Mouse (Mus musculus): ENCODE measurements at regions not wholly inside any gene's neighbourhood (a gene's known extent, or its start where the extent isn't known, plus 50 kb on each side); places are given as distances from the start of the nearest gene placed in this dataset.

DNA sequence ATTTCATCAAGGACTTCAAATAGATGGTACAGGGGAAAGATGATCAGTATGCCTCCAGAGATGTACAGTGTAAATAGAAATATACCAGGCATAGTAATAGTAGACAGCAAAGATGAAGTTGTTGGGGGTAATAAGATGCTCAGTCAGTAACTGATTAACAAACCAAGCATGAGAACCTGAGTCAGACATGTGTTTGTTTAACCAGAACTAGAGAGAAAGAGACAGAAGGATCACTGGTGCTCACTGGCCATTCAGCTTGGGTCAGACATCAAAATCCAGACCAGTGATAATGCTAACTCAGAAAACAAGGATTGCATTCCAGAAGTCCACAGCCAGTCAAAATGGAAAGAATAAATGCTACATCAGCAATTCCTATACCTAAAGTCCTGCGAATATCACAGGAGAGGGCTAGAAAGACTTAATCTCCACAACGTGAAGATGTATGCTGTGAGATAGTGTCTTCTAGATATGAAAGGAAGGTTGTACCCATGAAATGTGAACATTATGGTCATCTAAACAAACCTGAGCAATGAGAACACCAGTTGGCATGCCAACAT, 320.6 kb upstream of the Gm10306 start:
- 88% methylated on average over 2 of the region's 2 CpGs for WGBS
- Histone ChIP-seq H3K4me3 (no peak overlapping the region), H3K4me1 (no peaks in the 10 kb centered on the region), H3K9me3 (replicated peaks) (no peaks in the 10 kb centered on the region), H3K27ac (replicated peaks) (no peak overlapping the region), H3K27me3 (ENCODE audit: low read depth, poor library complexity, severe bottlenecking) (no peaks in the 10 kb centered on the region), H3K36me3 (no peaks in the 10 kb centered on the region)
- no peak for DNase-seq (ENCODE audit: low spot score)

DNA sequence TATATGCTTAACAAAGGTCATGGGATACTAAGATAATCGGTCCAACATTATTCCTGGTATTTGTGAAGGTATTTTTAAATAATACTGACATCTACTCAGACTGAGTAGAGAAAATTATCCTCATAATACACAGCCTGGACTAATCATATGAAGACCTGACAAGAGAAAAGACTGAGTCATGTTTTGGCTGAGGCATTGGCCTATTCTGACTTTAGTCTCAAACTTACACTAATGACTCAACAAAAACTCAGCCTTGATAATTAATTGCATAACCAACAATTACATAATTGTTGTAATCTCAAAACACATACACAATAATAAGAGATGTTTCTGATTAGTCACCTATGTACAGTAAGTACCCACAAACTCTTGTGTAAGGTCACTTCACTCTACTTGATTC, 300.3 kb upstream of the Gm10306 start:
- H3K27ac ChIP-seq (replicated peaks): no peak overlapping the region
- DNase-seq (ENCODE audit: low spot score): no peak
- H3K4me3 ChIP-seq: no peak overlapping the region
- no peaks in the 10 kb centered on the region for H3K36me3 ChIP-seq
- WGBS: 88% methylated on average over 1 of the region's 1 CpGs
- no peaks in the 10 kb centered on the region for H3K4me1 ChIP-seq
- no peaks in the 10 kb centered on the region for H3K27me3 ChIP-seq (ENCODE audit: low read depth, poor library complexity, severe bottlenecking)
- no peaks in the 10 kb centered on the region for H3K9me3 ChIP-seq (replicated peaks)

DNA sequence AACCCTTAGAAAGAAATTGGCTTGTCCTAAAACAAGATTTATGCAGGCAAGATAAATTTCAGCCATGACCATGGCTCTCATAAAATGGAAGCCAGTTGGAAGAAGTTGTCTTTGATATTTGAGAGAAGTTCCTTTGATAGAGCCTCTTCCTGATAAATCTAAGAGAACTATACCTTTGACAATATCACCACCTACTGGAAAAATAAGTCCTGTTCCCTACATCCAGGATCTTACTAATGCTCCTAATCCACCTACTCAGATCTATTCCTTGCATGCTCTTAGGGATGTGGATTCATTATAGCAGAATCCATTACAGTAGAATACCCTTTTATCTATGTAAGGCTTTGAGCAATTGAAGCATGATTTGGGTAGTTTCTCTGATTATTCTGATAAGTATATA, 295.2 kb upstream of the Gm10306 start:
- no peaks in the 10 kb centered on the region for H3K36me3 ChIP-seq
- no peak overlapping the region for H3K27ac ChIP-seq (replicated peaks)
- H3K27me3 ChIP-seq (ENCODE audit: low read depth, poor library complexity, severe bottlenecking): no peaks in the 10 kb centered on the region
- DNase-seq (ENCODE audit: low spot score): no peak
- no peaks in the 10 kb centered on the region for H3K9me3 ChIP-seq (replicated peaks)
- H3K4me1 ChIP-seq: no peaks in the 10 kb centered on the region
- H3K4me3 ChIP-seq: no peak overlapping the region

DNA sequence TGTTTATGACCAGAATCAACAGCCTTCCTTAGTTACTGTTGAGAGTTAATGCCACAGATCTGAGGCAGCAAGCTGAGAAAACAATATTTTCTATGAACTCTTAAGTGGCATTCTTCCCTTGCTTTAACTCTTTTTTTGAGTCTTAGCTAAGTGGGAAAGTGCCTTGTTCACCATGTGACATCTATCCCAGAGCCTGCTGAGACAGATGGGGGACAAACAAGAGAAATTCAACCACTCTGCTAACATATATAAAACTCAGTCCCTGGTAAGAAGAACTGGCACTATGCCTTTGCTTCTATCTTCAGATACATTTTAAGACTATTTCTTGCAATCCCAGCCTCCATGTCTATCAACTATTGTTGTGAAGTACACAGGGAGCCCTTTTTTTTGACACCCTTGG, 274.6 kb upstream of the Gm10306 start:
- DNase-seq (ENCODE audit: low spot score): no peak
- Histone ChIP-seq H3K36me3 (no peaks in the 10 kb centered on the region), H3K27ac (replicated peaks) (no peak overlapping the region), H3K4me3 (no peak overlapping the region), H3K9me3 (replicated peaks) (no peaks in the 10 kb centered on the region), H3K27me3 (ENCODE audit: low read depth, poor library complexity, severe bottlenecking) (no peaks in the 10 kb centered on the region), H3K4me1 (no peaks in the 10 kb centered on the region)

DNA sequence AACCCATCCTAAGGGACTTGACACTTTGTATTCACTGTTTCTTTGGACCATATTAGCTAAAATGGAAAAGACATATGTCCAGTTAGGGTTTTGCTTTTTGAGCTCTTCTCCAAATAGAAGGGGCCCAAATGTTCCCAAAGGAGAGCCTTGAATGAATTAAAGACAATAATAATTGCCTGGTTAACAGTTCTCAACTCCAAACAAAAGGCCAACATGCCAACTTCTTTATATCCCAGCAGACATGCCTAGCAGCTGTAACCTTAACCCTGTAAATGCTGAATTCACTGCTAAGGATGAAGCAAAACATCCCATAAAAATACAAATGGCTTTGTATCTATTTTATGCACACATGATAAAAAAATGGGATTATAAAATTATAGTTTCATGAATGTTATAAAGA, 264.2 kb upstream of the Gm10306 start:
- no peaks in the 10 kb centered on the region for H3K27me3 ChIP-seq (ENCODE audit: low read depth, poor library complexity, severe bottlenecking)
- DNase-seq (ENCODE audit: low spot score): no peak
- H3K27ac ChIP-seq (replicated peaks): no peak overlapping the region
- no peaks in the 10 kb centered on the region for H3K36me3 ChIP-seq
- H3K4me3 ChIP-seq: no peak overlapping the region
- peaks cover 6% of the 10 kb centered on the region for H3K4me1 ChIP-seq
- no peaks in the 10 kb centered on the region; the same call in 1 of the 2 replicates for H3K9me3 ChIP-seq (replicated peaks)

DNA sequence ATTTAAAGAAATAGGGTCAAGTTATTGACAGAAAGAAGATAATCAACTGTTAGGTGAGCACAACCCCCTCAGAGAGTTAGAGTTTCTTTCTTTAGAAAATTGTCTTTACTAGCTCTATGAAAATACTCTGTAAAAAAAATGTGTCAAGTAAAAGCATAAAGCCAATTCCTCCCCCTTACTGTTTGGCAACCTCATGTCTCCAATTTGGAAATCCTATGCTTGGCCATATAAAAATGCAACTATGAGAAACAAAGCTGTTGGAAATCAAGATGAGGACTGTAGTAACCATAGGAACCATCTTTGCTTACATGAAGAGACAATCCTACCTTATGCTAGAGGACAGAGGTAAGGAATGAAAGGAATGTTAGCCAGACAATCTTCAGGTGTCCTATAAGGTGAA, 239.0 kb upstream of the Gm10306 start:
- Histone ChIP-seq H3K4me3 (no peak overlapping the region), H3K27ac (replicated peaks) (no peak overlapping the region)

DNA sequence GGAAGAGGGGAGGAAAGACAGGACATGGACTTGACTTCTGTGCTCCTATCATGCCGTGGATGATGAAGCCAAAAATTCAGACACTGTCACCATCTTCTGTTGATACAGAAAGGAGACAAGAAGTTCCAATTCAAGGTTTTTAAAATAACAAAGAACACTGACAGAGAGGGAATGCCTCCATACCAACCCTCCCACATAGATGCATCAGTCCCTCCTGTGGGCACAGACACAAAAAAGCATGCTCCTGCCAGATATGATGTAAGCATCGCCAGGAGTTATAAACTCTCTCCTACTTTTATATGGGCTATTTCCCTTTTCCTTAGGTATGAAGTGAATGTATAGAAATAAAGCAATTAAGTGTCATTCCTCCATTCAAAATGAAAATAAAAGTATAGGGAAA, 229.6 kb upstream of the Gm10306 start:
- peaks cover 8% of the 10 kb centered on the region for H3K4me1 ChIP-seq
- no peak for DNase-seq (ENCODE audit: low spot score)
- H3K27me3 ChIP-seq (ENCODE audit: low read depth, poor library complexity, severe bottlenecking): no peaks in the 10 kb centered on the region
- no peak overlapping the region for H3K4me3 ChIP-seq
- H3K36me3 ChIP-seq: no peaks in the 10 kb centered on the region
- WGBS: 90% methylated on average over 2 of the region's 2 CpGs
- H3K9me3 ChIP-seq (replicated peaks): no peaks in the 10 kb centered on the region
- H3K27ac ChIP-seq (replicated peaks): no peak overlapping the region

More for the DNA sequence above, 239.0 kb upstream of the Gm10306 start:
- Histone ChIP-seq H3K27me3 (ENCODE audit: low read depth, poor library complexity, severe bottlenecking) (no peaks in the 10 kb centered on the region), H3K9me3 (replicated peaks) (no peaks in the 10 kb centered on the region), H3K4me1 (no peaks in the 10 kb centered on the region), H3K36me3 (no peaks in the 10 kb centered on the region)
- DNase-seq (ENCODE audit: low spot score): no peak

DNA sequence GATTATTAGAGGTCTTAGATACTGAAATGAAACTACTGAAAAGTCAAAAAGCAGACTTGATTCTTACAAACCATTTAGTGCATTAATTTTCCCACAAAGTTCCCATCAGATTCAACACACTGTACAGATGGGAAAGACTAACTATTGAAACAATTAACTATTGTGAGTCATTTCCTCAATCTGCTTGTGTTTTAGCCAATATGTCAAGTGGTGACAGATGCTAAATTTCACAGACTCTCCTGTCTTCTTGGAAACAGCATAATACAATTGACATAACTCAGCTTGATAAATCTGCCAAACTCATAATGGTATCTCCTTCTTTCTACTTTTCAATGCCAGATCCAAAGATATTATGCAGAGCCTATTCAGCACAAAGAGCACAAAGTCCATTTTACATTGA, 213.0 kb upstream of the Gm10306 start:
- H3K9me3 ChIP-seq (replicated peaks): no peaks in the 10 kb centered on the region
- no peaks in the 10 kb centered on the region for H3K36me3 ChIP-seq
- H3K27ac ChIP-seq (replicated peaks): no peak overlapping the region
- DNase-seq (ENCODE audit: low spot score): no peak
- no peaks in the 10 kb centered on the region for H3K4me1 ChIP-seq
- H3K4me3 ChIP-seq: no peak overlapping the region
- no peaks in the 10 kb centered on the region for H3K27me3 ChIP-seq (ENCODE audit: low read depth, poor library complexity, severe bottlenecking)

DNA sequence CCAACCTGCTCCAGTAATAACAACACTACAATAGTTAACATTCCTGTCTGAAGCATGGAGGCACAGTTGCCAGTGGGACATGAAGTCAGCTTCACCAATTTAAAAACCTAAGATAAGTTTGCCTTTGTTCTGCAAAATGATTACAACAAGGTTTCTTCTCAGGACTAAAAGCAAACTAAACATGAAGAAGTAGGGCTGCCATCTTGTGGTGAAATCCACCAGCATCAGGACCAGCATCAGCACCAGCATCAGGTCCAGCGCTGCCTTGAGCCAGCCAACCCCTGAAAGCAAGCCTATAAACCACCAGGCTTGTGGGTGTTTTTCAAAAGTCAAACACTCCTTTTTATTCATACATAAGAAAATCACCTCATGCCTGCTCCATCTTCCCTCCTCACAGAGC, 207.1 kb upstream of the Gm10306 start:
- H3K4me3 ChIP-seq: no peak overlapping the region
- no peak overlapping the region for H3K27ac ChIP-seq (replicated peaks)
- H3K27me3 ChIP-seq (ENCODE audit: low read depth, poor library complexity, severe bottlenecking): no peaks in the 10 kb centered on the region
- WGBS: 50% methylated on average over 1 of the region's 1 CpGs
- H3K9me3 ChIP-seq (replicated peaks): no peaks in the 10 kb centered on the region
- DNase-seq (ENCODE audit: low spot score): no peak
- H3K4me1 ChIP-seq: no peaks in the 10 kb centered on the region
- no peaks in the 10 kb centered on the region for H3K36me3 ChIP-seq

DNA sequence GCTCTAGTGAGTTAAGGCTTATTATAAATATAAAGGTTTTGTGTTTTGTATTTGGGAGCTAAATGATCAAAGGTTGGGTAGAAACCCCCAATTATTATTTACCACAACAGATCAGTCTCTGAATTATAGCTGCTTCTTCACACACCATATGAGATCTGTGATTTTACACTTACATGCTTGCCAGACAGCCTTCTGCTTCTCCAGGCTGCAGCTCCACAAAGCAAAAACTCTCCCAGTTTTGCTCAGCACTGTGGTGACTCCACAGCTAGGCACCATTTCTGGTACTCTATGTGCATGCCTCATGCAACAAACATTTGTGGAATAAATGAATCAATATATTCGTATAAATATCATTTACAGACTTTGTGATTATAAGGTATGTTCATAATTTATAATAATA, 199.4 kb upstream of the Gm10306 start:
- WGBS: 82% methylated on average over 1 of the region's 1 CpGs
- Histone ChIP-seq H3K4me1 (peaks cover 12% of the 10 kb centered on the region), H3K4me3 (no peak overlapping the region), H3K36me3 (no peaks in the 10 kb centered on the region), H3K9me3 (replicated peaks) (no peaks in the 10 kb centered on the region), H3K27me3 (ENCODE audit: low read depth, poor library complexity, severe bottlenecking) (no peaks in the 10 kb centered on the region), H3K27ac (replicated peaks) (no peak overlapping the region)
- no peak for DNase-seq (ENCODE audit: low spot score)

DNA sequence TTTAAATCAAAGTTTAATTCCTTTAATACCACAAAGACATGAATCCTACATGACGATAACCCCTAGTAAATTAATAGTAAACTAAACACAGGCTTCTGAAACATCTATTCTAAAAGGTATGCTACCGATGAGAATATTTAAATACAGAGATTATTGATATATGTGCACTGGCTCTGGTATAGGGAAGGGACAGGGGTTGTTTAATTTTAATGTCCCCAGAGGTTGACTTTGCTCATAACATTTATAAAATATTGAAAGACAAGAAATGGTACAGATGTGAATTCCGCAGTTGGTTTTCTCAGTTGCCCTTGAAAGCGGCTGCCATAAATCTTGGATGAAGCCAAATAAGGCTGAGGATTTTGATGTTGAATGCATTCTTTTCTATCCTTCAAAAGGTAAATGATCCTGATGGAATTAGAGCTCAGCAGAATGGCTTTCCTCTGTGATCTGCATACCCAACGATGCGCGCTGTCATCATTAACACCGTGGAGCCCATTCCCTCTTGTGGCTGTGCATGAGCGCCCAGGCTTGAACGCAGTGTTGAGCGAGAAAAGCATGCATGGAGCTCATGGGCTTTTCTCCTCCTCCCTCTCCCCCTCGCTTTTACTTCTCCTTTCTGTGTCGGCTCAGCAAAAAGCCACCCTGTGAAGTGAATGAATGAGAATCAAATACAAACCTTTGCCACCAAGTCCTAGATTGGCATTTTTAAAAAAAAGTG, 195.4 kb upstream of the Gm10306 start:
- Histone ChIP-seq H3K4me3 (0 out of 2 replicates have a peak overlapping the region, but pooled peaks have one; percentile 11), H3K36me3 (no peaks in the 10 kb centered on the region), H3K27ac (replicated peaks) (no peak overlapping the region), H3K27me3 (ENCODE audit: low read depth, poor library complexity, severe bottlenecking) (no peaks in the 10 kb centered on the region), H3K4me1 (peaks cover 16% of the 10 kb centered on the region), H3K9me3 (replicated peaks) (no peaks in the 10 kb centered on the region)
- WGBS: 47% methylated on average over 13 of the region's 13 CpGs
- no peak for DNase-seq (ENCODE audit: low spot score)

DNA sequence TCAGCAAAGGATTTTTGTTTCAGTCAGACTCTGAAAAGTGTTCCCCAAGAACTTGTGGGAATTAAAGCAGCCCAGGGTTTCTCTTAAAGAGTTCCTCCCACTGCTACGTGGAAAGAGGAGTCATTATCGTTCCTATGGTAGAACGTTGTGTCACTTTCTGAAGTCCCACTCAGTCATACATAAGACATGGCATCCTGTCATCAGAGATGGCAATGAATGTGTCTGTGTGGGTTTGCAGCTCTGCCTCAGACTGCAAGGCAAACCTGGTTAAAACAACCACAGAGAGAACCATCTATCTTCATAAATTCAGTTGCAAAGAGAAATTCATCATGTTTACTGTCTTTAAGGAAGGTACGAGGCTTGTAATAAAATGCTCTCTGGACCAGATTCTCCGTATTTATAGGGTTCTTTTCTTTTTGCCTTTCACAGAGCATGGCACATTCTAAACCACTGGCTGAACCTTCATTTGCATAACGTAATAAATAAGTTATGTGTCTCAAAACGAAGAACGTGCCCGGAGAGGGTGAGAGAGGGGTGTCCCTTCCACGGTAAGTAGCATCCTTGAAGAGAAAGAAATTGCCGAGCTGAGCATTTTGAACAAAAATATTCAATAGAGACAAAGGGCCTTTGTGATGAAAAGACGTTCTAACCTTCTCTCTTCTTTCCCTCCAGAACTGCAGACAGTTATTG, 194.7 kb upstream of the Gm10306 start:
- no peak for DNase-seq (ENCODE audit: low spot score)
- Histone ChIP-seq H3K4me3 (0 out of 2 replicates have a peak overlapping the region, but pooled peaks have one; percentile 11), H3K9me3 (replicated peaks) (no peaks in the 10 kb centered on the region), H3K27ac (replicated peaks) (no peak overlapping the region), H3K4me1 (peaks cover 16% of the 10 kb centered on the region), H3K36me3 (no peaks in the 10 kb centered on the region), H3K27me3 (ENCODE audit: low read depth, poor library complexity, severe bottlenecking) (no peaks in the 10 kb centered on the region)
- WGBS: 59% methylated on average over 12 of the region's 12 CpGs

DNA sequence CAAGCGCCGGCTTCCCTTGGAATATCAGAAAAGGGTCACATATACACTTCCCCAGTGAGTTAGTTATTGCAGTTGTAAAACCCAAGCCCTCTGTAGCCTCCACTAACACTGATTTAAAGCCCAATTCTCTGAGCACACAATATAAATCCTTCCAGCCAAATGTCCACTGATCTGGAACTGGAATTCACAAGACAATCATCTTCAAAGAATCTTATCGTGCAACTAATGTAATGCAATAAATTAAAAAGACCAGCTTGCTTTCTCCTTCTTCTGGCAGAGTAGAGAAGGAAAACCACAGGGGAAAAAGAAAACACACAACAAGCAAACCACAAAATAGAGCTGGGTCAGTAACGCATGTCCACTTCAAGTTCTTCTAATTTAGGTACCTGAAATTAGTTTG, 191.0 kb upstream of the Gm10306 start:
- H3K27ac ChIP-seq (replicated peaks): no peak overlapping the region
- DNase-seq (ENCODE audit: low spot score): no peak
- H3K36me3 ChIP-seq: no peaks in the 10 kb centered on the region
- H3K9me3 ChIP-seq (replicated peaks): no peaks in the 10 kb centered on the region
- H3K4me1 ChIP-seq: peaks cover 16% of the 10 kb centered on the region
- 83% methylated on average over 4 of the region's 4 CpGs for WGBS
- no peak overlapping the region for H3K4me3 ChIP-seq
- no peaks in the 10 kb centered on the region for H3K27me3 ChIP-seq (ENCODE audit: low read depth, poor library complexity, severe bottlenecking)
